Mouse (Mus musculus) telencephalon, adult 2 months (tissue): ENCODE data around the gene Mterf1a.
A peak's percentile ranks its signal among the peaks of the same experiment; 100 is the strongest.
"Not testable (repeated sequence)": the region's sequence is repeated elsewhere in the genome, so short reads cannot be mapped to it uniquely, and the experiment has no call there.

Source experiments
- DNase-seq: peaks from one replicate; pipeline ENCODE4 v3.0.0-alpha.2; 2011; ENCODE audit warnings: low read depth, low spot score

The Mterf1a gene

GRCm38 (mm10) chr5:3893459-3894293 is at the start of gene Mterf1a:
Gene Mterf1a, minus strand, starts transcription at chr5:3893933.
- not testable (repeated sequence) for DNase-seq

- DNase-seq, result not testable (repeated sequence)
Observed at GRCm38 (mm10) chr5:3943169-3943568, 49.4 kb upstream of the Mterf1a start.

- peak; percentile 83 for DNase-seq
Observed at GRCm38 (mm10) chr5:3941240-3941639, 47.5 kb upstream of the Mterf1a start.

GRCm38 (mm10) chr5:3939335-3939734 is 45.6 kb upstream of the Mterf1a start:
- DNase-seq, result no peak

- no peak for DNase-seq
Observed at GRCm38 (mm10) chr5:3938905-3939304, 45.2 kb upstream of the Mterf1a start.

- no peak for DNase-seq
Observed at GRCm38 (mm10) chr5:3935778-3936554, 42.2 kb upstream of the Mterf1a start.

GRCm38 (mm10) chr5:3935266-3935665 is 41.5 kb upstream of the Mterf1a start:
- no peak for DNase-seq

- DNase-seq, result no peak
Observed at GRCm38 (mm10) chr5:3933551-3933950, 39.8 kb upstream of the Mterf1a start.

GRCm38 (mm10) chr5:3931636-3932035 is 37.9 kb upstream of the Mterf1a start:
- DNase-seq, result no peak

- DNase-seq, result no peak
Observed at GRCm38 (mm10) chr5:3930760-3931159, 37.0 kb upstream of the Mterf1a start.

GRCm38 (mm10) chr5:3928690-3929046 is 34.9 kb upstream of the Mterf1a start:
- DNase-seq, result no peak

GRCm38 (mm10) chr5:3927801-3928689 is 34.3 kb upstream of the Mterf1a start, which contains the start of gene Akap9:
Gene Akap9, plus strand, starts transcription at chr5:3928054.
- no peak for DNase-seq

GRCm38 (mm10) chr5:3926666-3927065 is 32.9 kb upstream of the Mterf1a start:
- DNase-seq, result no peak

- DNase-seq, result no peak
Observed at GRCm38 (mm10) chr5:3922350-3922749, 28.6 kb upstream of the Mterf1a start.

GRCm38 (mm10) chr5:3905471-3905870 is 11.7 kb upstream of the Mterf1a start:
- no peak for DNase-seq

- not testable (repeated sequence) for DNase-seq
Observed at GRCm38 (mm10) chr5:3894294-3894619, 524 bp upstream of the Mterf1a start.

GRCm38 (mm10) chr5:3889201-3889600 is 4.5 kb downstream of the Mterf1a start:
- DNase-seq, result no peak

GRCm38 (mm10) chr5:3886862-3887261 is 6.9 kb downstream of the Mterf1a start:
- DNase-seq, result not testable (repeated sequence)

- DNase-seq, result peak; percentile 15
Observed at GRCm38 (mm10) chr5:3873485-3873884, 20.2 kb downstream of the Mterf1a start.

- no peak for DNase-seq
Observed at GRCm38 (mm10) chr5:3872348-3872747, 21.4 kb downstream of the Mterf1a start.

- no peak for DNase-seq
Observed at GRCm38 (mm10) chr5:3870161-3870560, 23.6 kb downstream of the Mterf1a start.

- DNase-seq, result no peak
Observed at GRCm38 (mm10) chr5:3845026-3845425, 48.7 kb downstream of the Mterf1a start, which contains the start of gene Lrrd1. Gene Lrrd1, plus strand, starts transcription at chr5:3845173.
